Mouse (Mus musculus) brain, embryonic 14.5 days (tissue): ENCODE measurements at regions not wholly inside any gene's neighbourhood (a gene's known extent, or its start where the extent isn't known, plus 50 kb on each side); places are given as distances from the start of the nearest gene placed in this dataset.

Experiments
- CTCF ChIP-seq: fragments of 200-500 bp; IDR thresholded peaks from 2 replicates; pipeline ENCODE4 v1.5.1; 2012; ENCODE audit warnings: inconsistent platforms, mild to moderate bottlenecking, moderate library complexity, borderline replicate concordance; ENCODE audit not compliant: insufficient read depth, insufficient read length; ENCODE audit errors: extremely low read depth
- POLR2A ChIP-seq: fragments of 200-500 bp; IDR thresholded peaks from 2 replicates; pipeline ENCODE4 v1.6.1; 2012; ENCODE audit warnings: mild to moderate bottlenecking, inconsistent platforms, borderline replicate concordance; ENCODE audit not compliant: poor library complexity, insufficient read depth, insufficient read length, severe bottlenecking; ENCODE audit errors: extremely low read depth

- TF ChIP-seq CTCF (no peak), POLR2A (no peak)
Measured at GRCm38 (mm10) chr7:136073265-136073799, 357.2 kb upstream of the Mki67 start.
